Mouse (Mus musculus) effector memory CD4-positive, alpha-beta T cell, adult 7 months (primary cell): ENCODE results near the gene Thbs1. TPM values are rescaled to one million over a fixed set of nuclear protein-coding genes. Genes with fewer than 3 reads are reported as not detected.

Experiments
- polyA plus RNA-seq: library from polyadenylated mRNA; unstranded; fragments of 100-300 nt; shearing (Covaris generic); gene quantifications from one replicate; pipeline ENCODE4 v1.2.1, GENCODE M21; 2017

Gene Thbs1
- not detected for polyA plus RNA-seq

GRCm38 (mm10) chr2:118111488-118112131, at the start of gene Thbs1:
TSS of gene Thbs1 (plus strand) at chr2:118111876.

Other genes starting within 250 kb of the Thbs1 start
- not detected for gene Fsip1, start 145.1 kb downstream of the Thbs1 start, polyA plus RNA-seq